Mouse (Mus musculus): ENCODE results near the gene Smbd1.

Gene Smbd1

GRCm38 (mm10) chr16:32813362-32813761 is 3.1 kb upstream of the Smbd1 start:
- peak; percentile 20 for DNase-seq (ENCODE audit: low read depth)

GRCm38 (mm10) chr16:32812888-32813361 is 2.6 kb upstream of the Smbd1 start:
- peak; percentile 87 for DNase-seq (ENCODE audit: low read depth)

- no peak for DNase-seq (ENCODE audit: low read depth)
Measured at GRCm38 (mm10) chr16:32807408-32808185, 2.7 kb downstream of the Smbd1 start.

GRCm38 (mm10) chr16:32805151-32805550 is 5.1 kb downstream of the Smbd1 start:
- no peak for DNase-seq (ENCODE audit: low read depth)

GRCm38 (mm10) chr16:32803901-32804300 is 6.4 kb downstream of the Smbd1 start:
- DNase-seq (ENCODE audit: low read depth), result no peak

GRCm38 (mm10) chr16:32803252-32803853 is 6.9 kb downstream of the Smbd1 start:
- no peak for DNase-seq (ENCODE audit: low read depth)

- no peak for DNase-seq (ENCODE audit: low read depth)
Measured at GRCm38 (mm10) chr16:32797426-32797689, 12.9 kb downstream of the Smbd1 start, which contains the start of gene Muc20. Gene Muc20 (minus strand): TSS chr16:32797435.

GRCm38 (mm10) chr16:32796676-32797425 is 13.4 kb downstream of the Smbd1 start:
- no peak for DNase-seq (ENCODE audit: low read depth)

- no peak for DNase-seq (ENCODE audit: low read depth)
Measured at GRCm38 (mm10) chr16:32795177-32795576, 15.1 kb downstream of the Smbd1 start.

- no peak for DNase-seq (ENCODE audit: low read depth)
Measured at GRCm38 (mm10) chr16:32790056-32790455, 20.2 kb downstream of the Smbd1 start.

- no peak for DNase-seq (ENCODE audit: low read depth)
Measured at GRCm38 (mm10) chr16:32784840-32785239, 25.4 kb downstream of the Smbd1 start.

- DNase-seq (ENCODE audit: low read depth), result no peak
Measured at GRCm38 (mm10) chr16:32783324-32784062, 26.8 kb downstream of the Smbd1 start.

- no peak for DNase-seq (ENCODE audit: low read depth)
Measured at GRCm38 (mm10) chr16:32778956-32779355, 31.3 kb downstream of the Smbd1 start.

GRCm38 (mm10) chr16:32776676-32777075 is 33.6 kb downstream of the Smbd1 start:
- DNase-seq (ENCODE audit: low read depth), result no peak

- DNase-seq (ENCODE audit: low read depth), result no peak
Measured at GRCm38 (mm10) chr16:32766904-32767303, 43.4 kb downstream of the Smbd1 start.

GRCm38 (mm10) chr16:32764961-32765360 is 45.3 kb downstream of the Smbd1 start:
- no peak for DNase-seq (ENCODE audit: low read depth)

- DNase-seq (ENCODE audit: low read depth), result no peak
Measured at GRCm38 (mm10) chr16:32764550-32764949, 45.7 kb downstream of the Smbd1 start.

Measured in c-Kit-positive CD71-positive TER-119-negative erythroid progenitor cells, embryonic 14.5 days (primary cell).